Mouse (Mus musculus): Measurements from ENCODE around the gene Syn2.

Gene Syn2

DNA sequence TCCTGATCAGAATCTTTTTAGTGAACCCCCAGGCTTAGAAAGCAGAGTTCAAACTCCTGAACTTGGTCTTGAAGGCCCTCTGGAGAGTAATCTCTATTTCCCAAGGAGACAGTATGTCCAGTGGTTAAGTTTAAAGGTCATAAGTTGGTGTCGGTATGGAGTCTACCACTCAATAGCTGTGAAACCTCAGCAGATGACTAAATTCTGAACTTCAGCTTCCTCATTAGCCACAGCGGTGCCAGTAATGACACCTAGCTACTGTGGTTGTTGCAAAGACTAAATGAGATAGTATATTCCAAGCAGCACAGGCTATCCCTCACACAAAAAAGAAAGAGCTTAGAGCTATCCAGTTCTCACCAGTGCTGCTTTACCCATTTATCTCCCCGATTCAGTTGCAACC lies 153.5 kb downstream of the Syn2 start:
- DNase-seq (ENCODE audit: low read depth in 2 of 2, low spot score in 2 of 2): no peak

DNA sequence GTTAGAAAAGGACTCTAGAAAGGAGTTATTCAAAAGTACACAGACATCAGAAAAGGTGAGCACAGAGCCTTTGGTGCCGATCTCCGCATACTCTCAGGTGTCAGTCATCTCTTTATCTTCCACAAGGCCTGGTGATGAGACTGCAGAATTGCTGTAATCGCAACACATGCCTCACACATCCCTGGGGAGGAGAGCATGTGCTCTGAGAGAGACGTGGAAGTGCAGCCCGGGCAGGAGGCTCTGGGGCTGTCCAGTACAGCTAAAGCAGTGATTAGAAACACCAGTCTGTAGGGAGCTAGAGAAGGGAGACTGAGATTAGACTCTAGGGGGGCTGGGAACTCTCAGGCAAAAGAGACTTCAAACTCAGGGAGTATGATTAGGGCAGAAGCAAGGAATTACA lies 155.9 kb downstream of the Syn2 start:
- no peak for DNase-seq (ENCODE audit: low read depth in 2 of 2, low spot score in 2 of 2)

DNA sequence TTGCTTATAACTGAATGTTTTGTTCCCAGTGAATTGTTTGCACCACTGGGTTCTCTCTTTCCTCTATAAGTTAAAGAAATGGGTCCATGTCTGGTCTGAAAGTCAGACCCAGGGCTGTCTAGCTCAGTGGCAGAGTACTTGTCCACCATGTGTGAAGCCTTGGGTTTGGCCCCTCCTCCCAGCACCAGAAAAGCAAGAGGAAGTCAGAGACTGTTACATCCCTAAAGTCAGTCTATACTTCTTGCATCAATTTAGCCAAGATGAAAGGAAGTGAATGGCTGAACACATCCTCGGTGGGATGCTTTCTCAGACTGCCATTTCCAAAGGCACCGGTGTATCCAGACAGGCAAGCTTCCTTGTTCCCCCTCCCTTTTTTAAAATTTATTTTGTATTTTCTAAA lies 156.4 kb downstream of the Syn2 start:
- no peak for DNase-seq (ENCODE audit: low read depth in 2 of 2, low spot score in 2 of 2)

DNA sequence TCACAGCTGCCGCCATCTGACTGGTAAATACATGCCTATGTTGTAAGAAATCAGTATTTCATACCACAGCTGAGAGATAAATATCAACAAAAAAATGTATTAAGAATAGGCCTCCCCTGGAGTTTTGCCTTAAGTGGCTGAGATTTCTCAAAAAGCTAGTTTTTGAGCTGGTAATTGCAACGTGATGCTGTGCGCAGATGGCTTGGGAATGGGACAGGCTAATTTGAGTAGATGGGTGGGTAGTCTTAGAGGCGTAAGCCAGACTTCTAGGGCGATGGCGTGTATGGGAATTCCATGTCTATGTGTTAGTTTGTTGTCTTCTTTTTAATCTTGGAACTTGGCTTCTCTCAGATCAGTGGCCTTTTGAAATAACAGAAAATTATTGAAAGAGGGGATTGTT lies 157.1 kb downstream of the Syn2 start:
- no peak for DNase-seq (ENCODE audit: low read depth in 2 of 2, low spot score in 2 of 2)

DNA sequence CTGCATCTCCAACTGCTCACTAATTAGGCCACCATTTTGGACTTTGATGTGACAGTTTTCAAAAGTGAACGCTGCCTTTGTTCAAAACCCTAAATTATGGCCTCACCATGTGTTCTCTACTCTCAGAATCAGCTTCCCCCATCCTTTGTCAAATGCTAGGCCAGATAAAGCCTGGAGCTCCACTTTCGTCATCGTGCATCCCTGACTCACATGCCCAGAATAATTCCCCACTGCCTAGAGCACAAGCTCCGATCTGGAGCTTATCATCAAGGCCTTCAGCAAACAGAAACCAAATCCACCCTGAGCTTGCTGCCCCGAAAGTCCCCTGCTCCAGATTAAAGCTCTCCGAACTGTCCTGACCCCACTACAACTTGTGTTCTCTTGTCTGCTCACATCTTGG lies 157.9 kb downstream of the Syn2 start:
- no peak for DNase-seq (ENCODE audit: low read depth in 2 of 2, low spot score in 2 of 2)

DNA sequence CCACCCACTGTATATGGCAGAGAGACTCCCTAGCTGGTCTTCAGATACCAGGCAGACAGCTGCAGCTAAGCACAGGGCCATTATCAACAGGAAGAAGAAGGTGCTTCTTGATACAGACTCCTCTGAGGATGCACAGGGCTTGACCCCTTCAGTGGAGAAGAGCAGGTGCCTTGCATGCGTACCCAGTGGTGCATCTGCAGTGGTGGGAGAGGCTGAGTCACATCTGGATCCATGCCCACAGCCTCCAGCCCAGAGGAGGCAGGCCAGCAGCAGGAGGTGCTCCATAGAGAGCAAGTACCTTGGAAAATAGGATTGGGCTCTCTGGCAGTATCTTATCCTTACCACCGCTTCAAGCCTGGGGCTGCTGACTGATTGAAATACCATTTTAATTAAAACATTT lies 159.2 kb downstream of the Syn2 start:
- DNase-seq (ENCODE audit: low read depth in 2 of 2, low spot score in 2 of 2): no peak

DNA sequence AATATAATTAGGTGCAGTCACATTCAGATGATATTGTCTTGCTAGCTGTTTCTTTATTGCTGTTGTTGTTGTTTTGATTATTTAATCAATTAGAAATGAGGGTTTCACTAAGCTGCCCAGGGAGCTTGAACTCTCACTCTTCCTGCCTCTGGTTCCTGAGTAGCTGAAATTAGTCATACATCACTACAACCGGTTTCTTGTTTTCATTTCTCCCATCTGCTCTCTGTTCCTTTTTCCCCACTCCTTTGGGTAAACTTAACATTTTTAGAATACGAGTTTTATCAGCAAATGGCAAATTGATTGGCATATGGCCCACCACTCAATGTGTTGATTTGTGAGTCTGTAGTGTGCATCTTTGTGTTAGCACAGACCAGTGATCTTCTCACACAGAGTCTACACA lies 172.4 kb downstream of the Syn2 start:
- DNase-seq (ENCODE audit: low read depth in 2 of 2, low spot score in 2 of 2): no peak

DNA sequence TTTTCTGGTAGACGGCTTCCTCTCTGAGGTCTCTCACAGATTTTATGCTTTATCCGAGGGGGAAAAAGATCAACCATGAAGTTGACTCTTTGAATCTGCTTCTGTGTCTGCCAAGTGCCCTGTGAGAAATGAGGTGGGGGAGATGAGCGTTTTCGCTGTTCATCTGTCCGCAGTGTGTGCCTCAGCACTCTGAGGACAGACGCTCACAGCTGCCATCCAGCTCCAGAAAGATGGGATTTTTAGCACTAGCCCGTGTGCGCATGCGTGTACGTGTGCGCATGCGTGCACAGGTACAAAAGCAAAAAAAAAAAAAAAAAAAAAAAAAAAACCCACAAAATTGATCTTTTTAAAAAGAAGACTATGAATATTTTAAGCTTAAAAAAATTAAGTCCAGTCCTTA lies 178.1 kb downstream of the Syn2 start:
- no peak for DNase-seq (ENCODE audit: low read depth in 2 of 2, low spot score in 2 of 2)

DNA sequence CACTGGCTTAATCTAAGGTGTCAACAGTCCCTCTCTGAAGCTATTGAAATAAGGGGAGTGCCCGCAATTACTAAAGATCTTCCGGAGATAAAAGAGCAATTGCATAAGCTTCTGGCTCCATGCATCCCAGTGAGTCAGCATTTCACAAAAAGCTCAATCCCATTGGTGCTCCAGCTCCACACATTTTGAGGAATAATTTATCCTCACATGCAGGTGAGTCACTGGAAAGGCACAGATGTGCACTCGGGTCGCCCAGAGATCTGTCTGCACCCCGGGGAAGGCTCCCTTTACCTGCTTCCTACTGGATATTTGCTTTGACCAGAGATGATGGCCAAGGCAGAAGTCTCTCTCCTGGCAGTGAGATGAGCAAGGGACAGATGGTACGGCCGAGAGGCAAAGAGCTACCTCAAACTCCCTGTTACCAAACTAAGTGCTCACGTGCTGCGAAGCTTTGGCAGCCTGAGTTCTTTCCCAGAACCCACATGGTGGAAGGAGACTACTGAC lies 178.6 kb downstream of the Syn2 start:
- no peak for DNase-seq (ENCODE audit: low read depth in 2 of 2, low spot score in 2 of 2)

DNA sequence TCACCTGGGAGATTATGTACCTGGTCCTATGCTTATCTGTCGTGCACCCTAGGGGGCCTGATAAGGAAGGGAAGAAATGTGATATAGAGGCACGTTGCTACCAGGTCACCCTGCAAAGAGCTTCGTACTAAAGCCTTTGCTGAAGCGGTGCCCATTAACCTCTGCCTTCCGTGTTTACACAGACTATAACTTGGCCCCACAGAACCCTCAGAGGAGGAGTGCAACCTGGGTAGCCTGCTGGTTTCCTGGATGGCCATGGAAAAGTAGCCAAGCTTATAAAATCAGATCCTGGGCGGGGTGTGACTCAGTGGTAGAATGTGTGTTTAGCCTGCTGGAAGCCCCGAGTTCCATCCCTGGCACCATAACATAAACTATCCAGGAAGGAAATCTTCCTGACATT lies 179.2 kb downstream of the Syn2 start:
- no peak for DNase-seq (ENCODE audit: low read depth in 2 of 2, low spot score in 2 of 2)

DNA sequence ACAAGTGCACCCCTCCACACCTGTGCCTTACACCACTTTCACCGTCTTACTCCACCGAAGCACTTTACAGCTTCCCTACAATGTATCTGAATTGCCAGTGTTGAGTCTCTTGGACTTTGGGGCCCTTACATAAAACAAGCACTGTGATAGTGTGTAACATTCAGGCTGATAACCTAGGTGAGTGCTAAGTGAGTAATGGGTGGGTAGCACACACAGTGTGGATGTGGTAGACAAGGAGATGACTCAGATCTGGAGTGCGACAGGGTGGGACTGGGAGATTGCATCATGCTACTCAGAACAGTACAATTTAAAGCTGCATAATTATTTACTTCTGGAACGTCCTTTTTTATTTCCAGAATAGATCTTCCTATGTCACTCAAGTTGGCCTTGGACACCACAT lies 181.1 kb downstream of the Syn2 start:
- no peak for DNase-seq (ENCODE audit: low read depth in 2 of 2, low spot score in 2 of 2)

DNA sequence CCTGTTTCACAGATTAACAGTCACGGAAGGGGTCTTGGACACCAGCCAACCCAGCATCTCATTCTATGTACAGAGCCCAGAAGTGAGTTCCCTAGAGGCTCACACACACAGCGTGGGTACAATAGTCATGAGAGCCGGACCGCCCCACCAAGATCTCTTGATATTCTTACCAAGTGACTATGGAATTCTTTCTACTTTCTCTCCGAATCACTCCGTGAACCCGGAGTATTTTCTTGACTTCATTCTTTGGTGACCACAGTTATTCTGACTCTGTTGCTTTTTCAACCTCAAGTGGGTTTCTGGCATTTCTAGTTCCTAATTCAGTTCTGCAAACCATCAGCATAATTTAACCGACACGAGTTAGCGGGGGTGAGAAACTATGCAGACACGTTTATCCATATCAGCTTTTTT lies 182.1 kb downstream of the Syn2 start:
- DNase-seq (ENCODE audit: low read depth in 2 of 2, low spot score in 2 of 2): no peak

DNA sequence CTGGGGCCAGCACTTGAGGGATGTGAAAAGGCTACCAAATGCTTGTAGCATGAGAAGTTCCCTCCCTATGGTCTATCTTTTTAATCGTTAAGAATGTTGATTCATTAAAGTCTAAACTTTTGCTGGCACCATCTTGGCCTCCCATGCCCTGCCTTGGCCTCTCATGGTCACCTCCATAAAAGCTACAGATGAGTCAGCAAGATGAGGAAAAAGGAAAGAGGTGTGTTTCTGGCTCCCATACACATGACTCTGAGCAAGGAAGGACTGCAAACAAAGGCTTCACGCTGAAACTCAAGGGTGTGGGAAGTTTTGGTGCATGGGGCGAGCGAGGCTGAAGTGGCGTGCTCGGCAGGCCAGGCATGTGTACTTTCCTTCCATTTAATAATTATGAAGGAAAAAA lies 184.1 kb downstream of the Syn2 start:
- DNase-seq (ENCODE audit: low read depth in 2 of 2, low spot score in 2 of 2): no peak

DNA sequence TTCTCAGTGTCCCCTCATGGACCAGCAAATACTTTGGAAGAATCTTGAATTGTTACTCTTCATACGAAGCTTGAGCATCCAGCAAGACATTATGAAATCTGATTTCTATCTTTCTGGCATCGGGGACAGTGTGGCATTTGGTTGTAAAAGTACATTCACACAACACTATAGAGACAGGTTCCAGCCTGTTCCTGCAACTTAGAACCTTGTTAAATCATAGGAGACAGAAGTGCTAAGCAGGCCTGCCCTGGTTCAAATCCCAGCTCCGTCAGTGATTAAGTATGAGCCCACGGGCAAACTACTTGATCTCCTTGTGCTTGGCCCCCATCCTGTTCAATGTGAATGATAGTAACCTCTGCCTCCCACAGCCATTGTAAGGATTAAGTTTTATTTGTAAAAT lies 185.0 kb downstream of the Syn2 start:
- no peak for DNase-seq (ENCODE audit: low read depth in 2 of 2, low spot score in 2 of 2)

DNA sequence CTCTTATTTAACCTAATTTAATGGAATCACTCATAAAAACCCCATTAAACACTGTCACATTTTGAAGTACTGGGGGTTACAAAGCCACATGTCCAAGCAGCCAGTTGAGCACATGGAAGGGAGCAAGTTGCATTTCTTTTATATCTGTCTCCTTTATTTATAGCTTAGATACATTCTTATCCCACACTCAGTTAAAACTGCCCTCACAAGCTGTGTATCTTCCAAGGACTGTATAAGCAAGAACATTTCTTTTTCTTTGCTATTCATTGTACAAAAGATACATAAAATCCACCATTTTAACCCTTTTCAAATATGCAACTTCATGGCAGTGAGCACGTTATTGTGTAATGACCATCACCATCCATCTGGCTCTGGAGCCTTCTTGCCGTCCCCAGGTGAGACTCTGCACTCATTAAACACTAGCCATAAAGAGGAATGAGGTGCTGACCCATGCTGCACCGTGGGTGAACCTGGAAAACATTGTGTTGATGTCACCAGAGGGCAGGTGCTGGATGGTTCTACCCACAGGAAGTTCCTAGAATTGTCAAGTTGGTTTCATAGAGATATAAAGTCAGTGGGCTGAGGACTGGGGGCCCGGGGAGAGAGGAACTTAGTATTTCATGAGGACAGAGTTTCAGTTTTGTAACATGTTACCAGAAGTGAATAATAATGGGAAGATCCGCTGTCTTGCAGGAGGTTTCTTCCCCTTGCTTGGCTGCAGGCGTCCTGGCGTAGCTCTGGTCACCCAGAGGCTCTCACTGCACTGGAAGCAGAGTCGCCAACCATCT lies 186.4 kb downstream of the Syn2 start:
- no peak for DNase-seq (ENCODE audit: low read depth in 2 of 2, low spot score in 2 of 2)

DNA sequence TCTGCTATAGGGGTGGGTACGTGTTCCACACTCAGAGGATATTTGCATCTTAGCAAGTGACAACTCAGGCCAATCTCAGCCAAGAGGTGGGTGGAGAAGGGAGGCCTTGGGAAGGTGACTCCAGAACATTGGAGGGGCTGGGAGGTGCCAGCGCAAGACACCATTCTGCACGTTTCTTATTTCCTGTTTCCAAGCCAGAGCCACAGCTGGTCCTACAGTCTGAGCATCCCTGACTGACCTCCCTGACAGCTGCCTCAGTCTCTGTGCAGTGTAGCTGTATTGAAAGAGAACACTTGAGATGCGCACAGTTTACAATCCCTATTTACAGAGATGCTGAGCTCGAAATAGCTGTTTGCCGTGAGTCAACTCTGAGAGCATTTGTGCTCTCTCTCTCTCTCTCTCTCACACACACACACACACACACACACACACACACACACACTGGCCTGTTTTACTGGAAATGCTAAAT lies 187.2 kb downstream of the Syn2 start:
- DNase-seq (ENCODE audit: low read depth in 2 of 2, low spot score in 2 of 2): no peak

DNA sequence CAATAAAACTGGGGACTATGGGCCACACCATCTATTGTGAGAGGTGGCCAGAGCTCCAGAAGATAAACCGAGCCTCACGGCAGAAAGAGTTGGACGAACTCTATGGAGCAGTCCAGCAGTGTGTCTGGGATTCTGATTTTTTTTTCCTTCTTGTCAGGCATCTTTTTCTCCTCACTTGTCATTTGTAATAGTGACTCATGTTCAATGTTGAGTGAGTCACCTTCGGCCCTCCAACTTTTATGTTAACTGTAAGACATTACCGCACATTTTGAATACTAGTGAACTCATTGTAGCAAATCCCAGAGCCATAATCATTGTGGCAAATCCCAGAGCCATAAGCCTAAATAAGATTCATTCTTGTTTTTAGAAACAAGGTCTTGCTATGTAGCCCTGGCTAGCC lies 188.3 kb downstream of the Syn2 start:
- no peak for DNase-seq (ENCODE audit: low read depth in 2 of 2, low spot score in 2 of 2)

DNA sequence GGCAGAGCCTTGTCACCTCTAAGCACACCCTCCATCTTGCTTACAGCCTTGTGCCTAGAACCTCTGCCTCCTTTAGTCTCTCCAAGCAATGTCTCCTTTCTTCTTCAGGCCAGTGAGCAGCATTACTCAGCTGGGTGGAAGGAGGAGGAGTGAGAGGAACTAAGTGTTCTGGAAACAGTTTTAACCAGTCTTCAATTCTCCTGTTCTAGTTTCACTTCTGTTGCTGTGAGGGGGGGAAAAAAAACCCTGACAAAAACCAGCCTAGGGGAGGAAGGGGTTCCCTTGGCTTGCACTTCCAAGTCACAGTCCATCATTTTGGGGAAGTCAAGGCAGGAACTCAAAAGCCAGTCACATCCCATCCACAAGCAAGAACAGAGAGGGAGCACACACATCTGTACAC lies 196.3 kb downstream of the Syn2 start:
- DNase-seq (ENCODE audit: low read depth in 2 of 2, low spot score in 2 of 2): no peak
